Mouse (Mus musculus) ovary, postnatal 14 days (tissue): ENCODE measurements at regions not wholly inside any gene's neighbourhood (a gene's known extent, or its start where the extent isn't known, plus 50 kb on each side); places are given as distances from the start of the nearest gene placed in this dataset.
A peak's percentile ranks its signal among the peaks of the same experiment; 100 is the strongest.

Experiments used
- DNase-seq: peaks from one replicate; pipeline ENCODE4 v3.0.0; 2022; ENCODE audit warnings: low spot score

DNA sequence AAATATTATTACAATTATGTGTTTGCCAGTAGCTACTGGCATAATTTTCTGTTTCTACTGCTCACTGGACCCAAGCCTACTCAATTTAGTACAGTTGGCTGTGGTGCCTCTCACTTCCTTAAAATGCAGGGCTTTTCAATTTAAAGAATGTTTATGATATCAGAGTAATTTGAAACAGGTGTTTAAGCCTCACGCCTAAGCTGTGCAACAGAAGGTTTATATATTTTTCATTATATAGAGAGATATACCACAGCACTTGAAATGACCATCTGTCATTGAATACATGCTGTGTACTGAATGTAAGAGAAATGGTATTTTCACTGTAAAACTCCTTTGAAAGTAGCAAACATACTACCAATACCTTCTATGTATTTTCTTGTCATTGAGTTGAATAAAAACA lies 376.8 kb downstream of the Otol1 start:
- DNase-seq, result no peak

- DNase-seq, result no peak
Measured at GRCm38 (mm10) chr3:70385961-70386360, 378.5 kb downstream of the Otol1 start.

GRCm38 (mm10) chr3:70401187-70401586 lies 393.8 kb downstream of the Otol1 start:
- DNase-seq, result no peak

DNA sequence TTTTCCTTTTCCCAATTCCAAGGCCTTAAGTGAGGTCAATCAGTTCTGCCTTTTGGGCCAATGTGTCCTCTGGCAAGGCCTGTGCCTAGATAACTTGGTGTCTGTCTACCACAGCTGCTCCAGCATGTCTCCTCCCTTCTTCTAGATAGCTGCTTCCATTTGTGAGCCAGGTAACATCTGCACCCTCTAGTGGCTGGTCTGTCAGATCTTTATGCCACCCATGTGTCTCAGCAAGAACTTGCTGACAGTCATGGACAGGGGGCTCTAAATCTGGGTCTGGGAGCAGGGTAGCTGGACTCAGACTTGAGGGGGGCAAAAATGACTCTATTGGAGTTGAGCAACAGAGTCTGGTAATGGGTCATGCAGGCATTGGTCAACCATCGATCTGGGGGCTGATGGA lies 399.2 kb downstream of the Otol1 start:
- no peak for DNase-seq

- DNase-seq, result no peak
Measured at GRCm38 (mm10) chr3:70418273-70418672, 410.9 kb downstream of the Otol1 start.

DNA sequence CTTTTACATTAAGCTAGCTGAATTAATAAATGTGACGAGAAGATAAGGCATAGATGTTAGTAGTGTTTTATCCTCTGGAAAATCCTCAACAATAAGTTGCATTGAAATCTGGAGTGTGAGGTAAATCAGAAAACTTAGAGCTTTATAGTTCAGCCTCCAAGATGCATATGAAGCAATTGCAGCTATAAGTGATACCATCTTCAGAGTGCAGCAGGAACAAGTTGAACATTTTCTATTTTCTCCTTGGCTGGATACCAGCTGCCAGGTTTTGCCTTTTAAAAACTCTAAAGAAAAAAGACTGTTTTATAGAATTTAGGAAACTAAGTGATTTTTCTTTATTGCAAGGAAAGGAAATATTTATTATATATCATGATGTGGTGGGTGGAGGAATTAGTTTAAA lies 414.6 kb downstream of the Otol1 start:
- DNase-seq, result no peak

GRCm38 (mm10) chr3:70422669-70423068 lies 415.3 kb downstream of the Otol1 start:
- no peak for DNase-seq

GRCm38 (mm10) chr3:70436671-70437070 lies 429.3 kb downstream of the Otol1 start:
- DNase-seq, result no peak

DNA sequence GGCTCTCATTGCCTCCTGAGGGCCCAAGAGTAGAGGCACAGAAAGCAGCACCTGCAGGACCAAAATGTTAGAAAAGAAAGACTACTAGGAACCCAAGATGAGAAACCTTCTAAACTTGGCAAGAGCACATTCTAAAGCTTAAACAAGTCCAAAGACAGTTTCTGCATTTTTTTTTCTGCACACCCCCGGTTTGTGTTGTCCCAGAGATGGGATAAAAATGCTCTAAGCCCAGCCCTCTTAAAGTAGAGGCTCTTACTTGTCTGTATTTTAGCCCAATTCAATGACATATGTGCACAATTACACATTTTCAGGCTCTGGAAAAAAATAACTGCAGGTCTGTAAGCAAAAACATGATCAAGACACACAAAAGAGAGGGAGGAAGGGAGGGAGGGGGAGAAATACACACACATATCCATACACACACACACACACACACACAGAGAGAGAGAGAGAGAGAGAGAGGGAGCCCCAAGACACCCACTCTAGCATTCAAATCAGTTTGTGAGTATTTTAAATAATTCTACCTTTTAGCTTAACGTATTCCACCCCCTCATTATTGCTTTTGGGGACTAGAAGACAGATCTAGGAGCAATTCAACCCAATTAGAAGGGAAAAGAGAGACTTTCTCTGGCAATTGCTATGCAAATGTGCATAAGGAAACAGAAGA lies 449.9 kb downstream of the Otol1 start:
- DNase-seq, result no peak

DNA sequence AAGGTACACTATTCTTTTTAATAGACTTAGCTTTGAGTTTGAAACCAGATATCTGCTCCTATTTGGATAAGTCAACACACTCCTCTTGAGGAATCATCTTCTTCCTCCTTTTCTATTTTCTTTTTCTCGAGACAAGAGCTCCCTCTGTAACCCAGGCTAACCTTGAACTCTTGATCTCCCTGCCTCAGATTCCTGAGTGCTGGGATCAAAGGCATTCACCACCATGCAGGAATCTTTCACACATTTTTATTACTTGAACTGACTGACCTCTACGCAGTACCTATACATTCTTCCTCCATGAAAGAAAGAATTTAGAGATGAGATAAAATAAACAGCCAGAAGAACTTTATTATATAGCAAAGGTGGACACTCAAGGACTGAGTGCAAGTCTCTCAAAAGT lies 453.4 kb downstream of the Otol1 start:
- no peak for DNase-seq

GRCm38 (mm10) chr3:70463221-70463620 lies 455.8 kb downstream of the Otol1 start:
- no peak for DNase-seq

- DNase-seq, result peak; percentile 2
Measured at GRCm38 (mm10) chr3:70482521-70482920, 475.1 kb downstream of the Otol1 start.

- DNase-seq, result no peak
Measured at GRCm38 (mm10) chr3:70483066-70483743, 475.8 kb downstream of the Otol1 start.

- no peak for DNase-seq
Measured at GRCm38 (mm10) chr3:70496431-70496830, 489.0 kb downstream of the Otol1 start.

DNA sequence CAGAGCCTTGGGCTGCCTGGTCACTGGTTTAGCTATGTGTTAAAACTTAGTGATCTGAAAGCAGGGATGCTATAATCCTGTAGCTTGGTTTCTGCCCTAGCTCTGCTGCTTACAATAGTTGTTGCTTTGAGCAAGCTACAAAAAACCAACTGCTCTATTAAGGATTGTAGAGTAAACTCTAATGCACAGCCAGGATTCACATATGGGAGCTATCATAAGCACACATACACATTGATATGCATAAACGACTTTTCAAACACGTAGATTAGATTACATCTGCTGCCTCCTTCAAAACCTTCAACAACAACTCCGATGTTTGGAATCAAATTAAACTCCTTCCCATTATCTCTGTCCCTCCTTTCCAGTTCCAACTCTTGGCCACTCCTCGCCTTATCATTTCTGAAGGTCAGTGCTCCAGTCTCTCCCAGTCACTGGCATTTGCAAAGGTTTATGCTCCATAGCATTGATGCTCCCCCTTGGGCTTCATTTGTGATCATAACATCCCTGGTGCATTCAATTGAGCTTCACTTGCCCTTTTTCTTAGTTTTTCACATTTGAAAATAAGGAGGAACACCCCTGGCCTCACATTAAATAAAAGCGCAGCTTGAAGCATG lies 492.9 kb downstream of the Otol1 start:
- no peak for DNase-seq

DNA sequence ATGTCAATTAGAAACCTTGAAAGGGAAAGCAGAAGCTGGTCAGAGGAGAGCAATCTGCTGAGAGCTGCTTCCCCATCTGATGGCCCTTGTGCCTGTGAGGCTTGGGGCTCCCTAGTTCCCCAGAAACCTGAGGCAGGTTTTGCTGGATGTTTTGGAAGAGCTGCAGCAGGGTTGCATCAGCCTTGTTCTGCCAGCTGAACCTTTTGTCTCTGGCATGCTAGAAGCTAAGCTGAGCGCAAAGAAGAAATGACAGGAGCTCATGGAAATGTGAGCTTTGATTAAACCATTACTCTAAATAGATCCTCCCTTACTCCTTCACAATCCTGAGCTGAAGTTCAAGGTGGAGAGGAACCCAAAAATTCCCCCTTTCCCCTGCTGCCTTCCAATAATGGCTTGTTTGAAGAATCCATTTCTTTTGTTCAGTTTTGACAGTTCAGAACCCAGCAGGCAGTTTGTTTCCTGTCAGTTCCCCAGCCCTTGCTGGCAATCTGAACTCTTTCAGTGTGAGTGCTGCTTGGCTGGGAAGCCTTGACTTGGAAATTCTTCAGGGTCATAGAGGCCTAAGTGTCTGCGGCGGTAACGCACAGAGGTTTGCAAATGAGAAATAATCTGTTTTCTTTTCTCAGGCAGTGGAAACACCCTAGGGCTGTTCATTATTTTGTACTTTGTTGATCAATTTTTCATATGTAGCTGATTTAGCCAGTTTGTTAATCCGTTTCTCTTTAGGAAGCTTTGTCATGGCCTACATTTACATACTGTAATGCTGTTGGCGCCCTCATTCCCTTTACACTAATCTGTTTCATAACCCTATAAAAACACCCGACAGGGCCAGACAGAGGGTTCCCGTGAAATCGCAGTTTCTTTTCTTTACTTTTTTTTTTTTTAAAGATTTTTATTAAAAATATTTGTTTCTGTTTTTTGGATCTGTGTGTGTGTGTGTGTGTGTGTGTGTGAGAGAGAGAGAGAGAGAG lies 493.9 kb downstream of the Otol1 start:
- peak; percentile 2 for DNase-seq

- no peak for DNase-seq
Measured at GRCm38 (mm10) chr3:70533593-70534321, 526.3 kb downstream of the Otol1 start.

GRCm38 (mm10) chr3:70535084-70535483 lies 527.7 kb downstream of the Otol1 start:
- no peak for DNase-seq

DNA sequence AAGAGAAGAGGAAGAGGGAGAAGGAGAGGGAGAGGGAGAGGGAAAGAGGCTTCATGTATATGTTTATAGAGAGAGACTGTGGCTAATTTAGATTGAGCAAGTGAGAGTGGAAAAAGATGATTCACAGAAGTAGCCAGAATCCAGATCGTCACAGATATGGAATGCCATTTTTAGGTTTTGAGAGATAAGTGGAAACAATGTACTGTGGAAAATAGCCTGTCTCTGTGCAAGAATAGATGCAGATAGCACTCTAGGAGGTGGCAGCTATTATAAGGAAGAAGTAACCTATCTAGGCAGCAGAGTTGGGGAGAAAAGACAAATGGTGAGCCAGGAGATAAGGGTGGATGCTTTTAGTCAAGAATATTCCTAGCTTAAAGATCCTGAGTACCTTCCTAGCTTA lies 536.5 kb downstream of the Otol1 start:
- no peak for DNase-seq

GRCm38 (mm10) chr3:70557821-70558220 lies 550.4 kb downstream of the Otol1 start:
- no peak for DNase-seq

GRCm38 (mm10) chr3:70566140-70566857 lies 558.9 kb downstream of the Otol1 start:
- no peak for DNase-seq
